In the genomic region with DNA sequence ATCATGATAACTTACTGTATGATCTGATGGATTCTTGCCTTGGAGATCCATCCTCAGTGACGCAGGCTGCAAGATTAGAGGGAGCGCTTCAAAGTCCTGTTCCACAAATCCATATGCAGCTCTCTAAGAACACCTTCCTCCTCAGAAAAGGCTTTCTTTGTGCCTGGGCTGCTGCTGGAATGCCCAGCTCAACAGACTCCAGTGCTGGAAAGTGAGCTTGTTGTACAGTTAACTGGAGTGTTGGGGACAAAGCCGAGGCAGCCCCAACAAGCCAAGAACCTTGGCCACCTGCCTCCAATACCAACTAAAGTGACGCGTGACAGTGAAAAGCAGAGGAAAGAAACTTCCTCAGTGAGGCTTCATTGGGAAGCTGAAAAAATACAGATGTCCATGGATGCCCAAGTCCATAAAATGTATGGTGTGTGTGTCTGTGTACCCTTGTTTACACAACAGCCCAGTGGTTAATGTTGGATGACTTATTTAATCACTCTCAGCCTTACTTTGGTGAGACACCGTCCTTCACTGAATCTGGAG, we compare ENCODE assay signal across 8 mouse cellular contexts. TPM values are rescaled to one million over a fixed set of nuclear protein-coding genes. Genes with fewer than 3 reads are reported as not detected.
DNase-seq lines count a peak whose midpoint lies in the region; ATAC-seq and TF ChIP-seq lines count a peak whose summit lies in the region.

No protein-coding gene starts in this region.

- 43% methylated on average over 6 of the region's 6 CpGs for WGBS in embryonic facial prominence, embryonic 15.5 days
- 40% methylated on average over 6 of the region's 6 CpGs for WGBS in hindbrain, embryonic 16.5 days
- WGBS in midbrain, embryonic 12.5 days, result 58% methylated on average over 6 of the region's 6 CpGs

- TF ChIP-seq EP300 in CH12.LX (IDR thresholded peaks at IDR 0.05; ENCODE audit: low read length), result no peak

- dilution Hi-C loops in CH12.LX (cut with MboI; ENCODE audit: extremely low pct_ligation_motif_present, extremely low pct_unique_long_range_greater_than_20kb, low sequenced_read_pairs), result no loop called here

- H3K36me3 ChIP-seq in CH12.LX (replicated peaks in 1 of 2; ENCODE audit: control insufficient read depth in 1 of 2, insufficient read depth in 1 of 2, low read length in 1 of 2), result no peaks in the 10 kb centered on the region
- no peaks in the 10 kb centered on the region for H3K36me3 ChIP-seq in embryonic facial prominence, embryonic 15.5 days
- no peaks in the 10 kb centered on the region for H3K36me3 ChIP-seq in hindbrain, embryonic 16.5 days (ENCODE audit: control insufficient read depth, insufficient read depth, low read length)
- H3K36me3 ChIP-seq in midbrain, embryonic 12.5 days, result no peaks in the 10 kb centered on the region

- no peak for TF ChIP-seq RAD21 in CH12.LX (IDR thresholded peaks at IDR 0.05; ENCODE audit: low read depth, low read length)

- in situ Hi-C loops in CH12.LX (cut with MboI; ENCODE audit: low pct_ligation_motif_present, low pct_unique_long_range_greater_than_20kb, low sequenced_read_pairs), result no loop called here

- intact Hi-C loops in gastrocnemius, adult 2 months (cut with DNase I), result loop anchor here (5.0 kb wide), 1 partner anchor 36 kb away; no protein-coding TSS in a partner anchor

- peak overlapping the region; percentile 84 for H3K4me2 ChIP-seq in CH12.LX (ENCODE audit: insufficient read depth, low read depth, poor library complexity, severe bottlenecking)
- peak overlapping the region; percentile 70 for H3K4me2 ChIP-seq in embryonic facial prominence, embryonic 15.5 days (replicated peaks)
- peak overlapping the region; percentile 77 for H3K4me2 ChIP-seq in hindbrain, embryonic 16.5 days (ENCODE audit: low read length)
- H3K4me2 ChIP-seq in midbrain, embryonic 12.5 days (replicated peaks), result peak overlapping the region; percentile 67

- DNase-seq in gastrocnemius, adult 2 months, result peak; percentile 24
- no peak for DNase-seq in gastrocnemius, postnatal 25 days
- DNase-seq in CH12.LX (ENCODE audit: extremely low read depth), result no peak
- no peak for DNase-seq in urinary bladder, adult 18-20 months (ENCODE audit: low spot score in 2 of 2)
- DNase-seq in thymus, postnatal 4 days, result no peak

- peaks cover 23% of the 10 kb centered on the region for H3K79me2 ChIP-seq in CH12.LX (replicated peaks; ENCODE audit: control insufficient read depth, extremely low read depth, insufficient read depth, poor library complexity, severe bottlenecking)

- H3K27ac ChIP-seq in gastrocnemius, adult 2 months, result peak overlapping the region; percentile 85
- H3K27ac ChIP-seq in CH12.LX (ENCODE audit: insufficient read depth, low read depth), result no peak overlapping the region
- H3K27ac ChIP-seq in embryonic facial prominence, embryonic 15.5 days (replicated peaks), result no peak overlapping the region
- peak overlapping the region; percentile 85 for H3K27ac ChIP-seq in hindbrain, embryonic 16.5 days (ENCODE audit: low read depth, low read length)
- H3K27ac ChIP-seq in midbrain, embryonic 12.5 days (replicated peaks), result no peak overlapping the region

- peak overlapping the region; percentile 84 for H3K4me3 ChIP-seq in gastrocnemius, adult 2 months
- H3K4me3 ChIP-seq in CH12.LX (replicated peaks in 1 of 3; ENCODE audit: low read depth in 2 of 3, low read length in 2 of 3, poor library complexity in 1 of 3), result peak overlapping the region; percentile 70 to 94 (median 88)
- peak overlapping the region; percentile 57 for H3K4me3 ChIP-seq in embryonic facial prominence, embryonic 15.5 days (replicated peaks)
- peak overlapping the region; percentile 47 for H3K4me3 ChIP-seq in hindbrain, embryonic 16.5 days (ENCODE audit: low read length)
- peak overlapping the region; percentile 53 for H3K4me3 ChIP-seq in midbrain, embryonic 12.5 days

- no peak for TF ChIP-seq POLR2A in CH12.LX (IDR thresholded peaks at IDR 0.05; ENCODE audit: low read depth, low read length)

- H3K9ac ChIP-seq in CH12.LX (ENCODE audit: insufficient read depth, low read depth), result peak overlapping the region; percentile 77
- H3K9ac ChIP-seq in embryonic facial prominence, embryonic 15.5 days, result no peak overlapping the region
- H3K9ac ChIP-seq in hindbrain, embryonic 16.5 days (ENCODE audit: low read depth, low read length), result peak overlapping the region; percentile 61
- peak overlapping the region; percentile 53; the same call in 1 of the 2 replicates for H3K9ac ChIP-seq in midbrain, embryonic 12.5 days (replicated peaks)

- no peak for TF ChIP-seq CTCF in gastrocnemius, adult 2 months (IDR thresholded peaks at IDR 0.05)
- no peak for TF ChIP-seq CTCF in CH12.LX (conservative IDR thresholded peaks at IDR 0.05 in 1 of 2, IDR thresholded peaks at IDR 0.05 in 1 of 2; ENCODE audit: low read depth in 2 of 2, low read length in 2 of 2)

- no peak for ATAC-seq in embryonic facial prominence, embryonic 15.5 days (ENCODE audit: insufficient number of reproducible peaks, low FRiP score, low TSS enrichment, low read depth)
- 0 out of 2 replicates have a peak, but pooled peaks have one; percentile 3 for ATAC-seq in hindbrain, embryonic 16.5 days
- no peak for ATAC-seq in midbrain, embryonic 12.5 days (ENCODE audit: low FRiP score, low read depth)

- peaks cover 15 to 64% of the 10 kb centered on the region in 2 experiments for H3K4me1 ChIP-seq in CH12.LX (ENCODE audit: control insufficient read depth in 1 of 2, insufficient read depth in 2 of 2)
- peaks cover 12% of the 10 kb centered on the region; the same call in 1 of the 2 replicates for H3K4me1 ChIP-seq in embryonic facial prominence, embryonic 15.5 days
- H3K4me1 ChIP-seq in hindbrain, embryonic 16.5 days (ENCODE audit: control insufficient read depth, insufficient read depth, low read depth, low read length), result peaks cover 23% of the 10 kb centered on the region
- H3K4me1 ChIP-seq in midbrain, embryonic 12.5 days, result peaks cover 19% of the 10 kb centered on the region

- H3K27me3 ChIP-seq in CH12.LX (replicated peaks), result no peaks in the 10 kb centered on the region
- no peaks in the 10 kb centered on the region for H3K27me3 ChIP-seq in embryonic facial prominence, embryonic 15.5 days
- no peaks in the 10 kb centered on the region for H3K27me3 ChIP-seq in hindbrain, embryonic 16.5 days (replicated peaks; ENCODE audit: control insufficient read depth, insufficient read depth, low read length)
- H3K27me3 ChIP-seq in midbrain, embryonic 12.5 days, result no peaks in the 10 kb centered on the region

- H3K9me3 ChIP-seq in CH12.LX (replicated peaks; ENCODE audit: low read length), result no peaks in the 10 kb centered on the region
- H3K9me3 ChIP-seq in embryonic facial prominence, embryonic 15.5 days (replicated peaks), result no peaks in the 10 kb centered on the region
- H3K9me3 ChIP-seq in hindbrain, embryonic 16.5 days (ENCODE audit: control insufficient read depth, low read length), result no peaks in the 10 kb centered on the region
- H3K9me3 ChIP-seq in midbrain, embryonic 12.5 days, result no peaks in the 10 kb centered on the region

TF ChIP-seq in CH12.LX, 34 proteins besides CTCF, POLR2A, EP300 and RAD21:
- TF ChIP-seq ELF1 (IDR thresholded peaks at IDR 0.05; ENCODE audit: low read depth, low read length) (no peak), USF2 (conservative IDR thresholded peaks at IDR 0.05; ENCODE audit: low read depth, low read length) (no peak), NELFE (IDR thresholded peaks at IDR 0.05; ENCODE audit: low read depth, low read length) (no peak), MAFK (IDR thresholded peaks at IDR 0.05; ENCODE audit: insufficient replicate concordance, low read length) (no peak), USF1 (IDR thresholded peaks at IDR 0.05; ENCODE audit: low read depth, low read length) (no peak), SIN3A (IDR thresholded peaks at IDR 0.05; ENCODE audit: low read length) (no peak), TBP (conservative IDR thresholded peaks at IDR 0.05; ENCODE audit: low read depth, low read length) (no peak), CHD1 (IDR thresholded peaks at IDR 0.05; ENCODE audit: low read depth, low read length) (no peak), MEF2A (IDR thresholded peaks at IDR 0.05; ENCODE audit: borderline replicate concordance, low read depth, low read length) (no peak), HCFC1 (IDR thresholded peaks at IDR 0.05; ENCODE audit: low read depth, low read length) (no peak), UBTF (IDR thresholded peaks at IDR 0.05; ENCODE audit: low read depth, low read length) (no peak), NRF1 (IDR thresholded peaks at IDR 0.05; ENCODE audit: low read depth, low read length) (no peak), MYC (IDR thresholded peaks at IDR 0.05; ENCODE audit: low read depth, low read length) (no peak), GABPA (IDR thresholded peaks at IDR 0.05; ENCODE audit: insufficient replicate concordance, low read depth, low read length) (no peak), E2F4 (IDR thresholded peaks at IDR 0.05; ENCODE audit: insufficient replicate concordance, low read depth, low read length) (no peak), KAT2A (IDR thresholded peaks at IDR 0.05; ENCODE audit: insufficient replicate concordance, low read length) (no peak), ZKSCAN1 (IDR thresholded peaks at IDR 0.05; ENCODE audit: borderline replicate concordance, low read depth, low read length) (no peak), PAX5 (IDR thresholded peaks at IDR 0.05; ENCODE audit: low read length) (no peak), TCF12 (IDR thresholded peaks at IDR 0.05; ENCODE audit: low read depth, low read length) (no peak)

RNA-seq across cellular contexts. Expression of a gene that starts 1.2 kb away (rescaled TPM):
- 10 to 100 TPM; 23.1 to 36.3 TPM for total RNA-seq in gastrocnemius, adult 2 months (2021)
- total RNA-seq in gastrocnemius, postnatal 25 days (2021), result 10 to 100 TPM; 36.8 to 47.8 TPM
- total RNA-seq in CH12.LX (2012; rRNA removed) (21.2 and 26.2 TPM in 2 replicates), CH12.LX (2014; rRNA removed) (62.8 and 65.5 TPM in 2 replicates)
- 48.0 and 53.3 TPM in 2 replicates for polyA plus RNA-seq in CH12.LX (2012; ENCODE audit: insufficient read length, low read depth)
- 66.2 and 79.2 TPM in 2 replicates for polyA plus RNA-seq in embryonic facial prominence, embryonic 15.5 days (2015; fragmentation: Nextera tagmentation; extraction: Ambion mirVana)
- 75.8 and 91.4 TPM in 2 replicates for polyA plus RNA-seq in hindbrain, embryonic 16.5 days (2015; fragmentation: Nextera tagmentation; extraction: Ambion mirVana)
- 25.0 and 26.2 TPM in 2 replicates for polyA plus RNA-seq in midbrain, embryonic 12.5 days (2016; fragmentation: Nextera tagmentation; extraction: Ambion mirVana)

Comparison
In these comparisons a context has a peak if more than half of its experiments do, and no peak if none do; other contexts are left out.
1. H3K27ac ChIP-seq: peak in gastrocnemius, adult 2 months (single experiment) and hindbrain, embryonic 16.5 days (single experiment); none in CH12.LX (single experiment), embryonic facial prominence, embryonic 15.5 days (single experiment) and midbrain, embryonic 12.5 days (single experiment).
2. Peak in every context shown above with its lines, with median percentiles within 50 percentile points of each other: H3K4me3 ChIP-seq and H3K4me2 ChIP-seq.